Mouse (Mus musculus) lung, embryonic 16.5 days (tissue): Measurements from ENCODE around the gene Cpn1. TPM values are rescaled to one million over a fixed set of nuclear protein-coding genes. Genes with fewer than 3 reads are reported as not detected.

ENCODE experiments used
- ATAC-seq: fragments of 200-750 bp; cut with Nextera tagmentation; 2 replicates; pipeline ENCODE4 v1.8.0; 2017; ENCODE audit warnings: low read depth, mild to moderate bottlenecking, moderate library complexity
- H3K27ac ChIP-seq: fragments of 300-500 bp; sonication (generic); 2 replicates; pipeline ENCODE4 v1.5.1; 2014; ENCODE audit warnings: mild to moderate bottlenecking, control low read depth, low read length
- H3K27me3 ChIP-seq: fragments of 300-500 bp; sonication (generic); 2 replicates; pipeline ENCODE4 v1.6.1; 2014; ENCODE audit warnings: low read depth, low read length, mixed read lengths; ENCODE audit not compliant: control insufficient read depth, insufficient read depth
- H3K36me3 ChIP-seq: fragments of 300-500 bp; sonication (generic); 2 replicates; pipeline ENCODE4 v1.6.1; 2014; ENCODE audit warnings: low read length; ENCODE audit not compliant: control insufficient read depth, insufficient read depth
- H3K4me1 ChIP-seq: fragments of 300-500 bp; sonication (generic); replicated peaks from 2 replicates; pipeline ENCODE4 v1.6.1; 2014; ENCODE audit warnings: low read length, mixed read lengths; ENCODE audit not compliant: control insufficient read depth, insufficient read depth
- H3K4me2 ChIP-seq: fragments of 300-500 bp; sonication (generic); 2 replicates; pipeline ENCODE4 v1.6.1; 2014; ENCODE audit warnings: low read depth, low read length, control low read depth
- H3K4me3 ChIP-seq: fragments of 300-500 bp; sonication (generic); 2 replicates; pipeline ENCODE4 v1.5.1; 2014; ENCODE audit warnings: mild to moderate bottlenecking, low read length, control low read depth
- H3K9ac ChIP-seq: fragments of 300-500 bp; sonication (generic); 2 replicates; pipeline ENCODE4 v1.6.1; 2014; ENCODE audit warnings: low read length, control low read depth
- H3K9me3 ChIP-seq: fragments of 300-500 bp; sonication (generic); 2 replicates; pipeline ENCODE4 v1.6.1; 2016; ENCODE audit warnings: low read length; ENCODE audit not compliant: control insufficient read depth
- WGBS: fragments of 180-500 bp; shearing (Covaris S2); extraction: QIAGEN DNeasy Blood & Tissue Kit; methylation state at CpG from one replicate; pipeline ENCODE4 v1.1.7; 2014; 5-methylcytosine and 5-hydroxymethylcytosine counted together
- polyA plus RNA-seq: library from polyadenylated mRNA; unstranded; fragments of >200 nt; fragmentation: Nextera tagmentation; extraction: Ambion mirVana; gene quantifications from 2 replicates; pipeline ENCODE4 v1.2.1, GENCODE M21; 2015

Gene Cpn1
- polyA plus RNA-seq, 1 experiment from 2014 or later = 4.9 TPM

DNA sequence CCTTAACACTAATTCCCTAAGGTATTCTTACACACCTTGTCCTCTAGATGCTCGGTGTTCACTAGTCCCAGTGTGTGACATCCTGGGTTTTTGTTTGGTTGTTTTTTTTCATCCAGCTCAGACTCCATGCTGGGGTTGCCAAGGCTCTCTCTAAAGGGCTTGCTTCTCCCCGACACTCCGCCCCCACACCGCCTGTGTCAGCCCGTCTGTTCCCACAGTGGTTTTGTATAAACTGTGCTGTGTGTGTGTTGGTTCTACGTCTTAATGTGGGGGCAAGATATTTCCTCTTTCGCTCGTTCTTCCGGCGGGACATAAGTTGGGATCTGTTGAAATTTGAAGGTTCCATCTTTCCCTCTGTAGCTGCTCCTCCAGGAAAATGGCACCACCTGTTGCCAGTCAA, 11.7 kb upstream of the Cpn1 start:
- Histone ChIP-seq H3K4me3 (no peak overlapping the region), H3K9ac (no peak overlapping the region), H3K27ac (no peak overlapping the region), H3K4me2 (no peak overlapping the region), H3K4me1 (no peaks in the 10 kb centered on the region), H3K9me3 (no peaks in the 10 kb centered on the region), H3K36me3 (no peaks in the 10 kb centered on the region), H3K27me3 (no peaks in the 10 kb centered on the region)
- ATAC-seq = no peak
- 66% methylated on average over 10 of the region's 10 CpGs for WGBS

DNA sequence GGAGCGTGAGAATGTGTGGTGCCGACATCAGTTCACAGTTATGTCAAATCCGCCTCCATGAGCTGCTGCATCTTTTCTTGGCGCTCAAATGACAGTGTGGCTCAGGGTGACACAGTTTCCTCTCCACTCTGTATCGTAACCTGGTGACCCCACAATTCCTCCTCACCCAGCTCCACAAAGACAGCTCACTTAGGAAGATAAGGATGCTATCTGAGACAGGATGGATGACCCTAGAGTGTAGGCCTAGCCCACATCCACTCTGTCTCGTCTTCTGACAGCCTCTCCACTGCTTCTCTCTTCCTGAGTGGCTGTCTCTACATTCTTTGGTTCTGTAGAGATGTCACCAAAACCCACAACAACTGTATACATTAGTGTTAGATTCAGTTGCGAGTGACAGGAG, 9.1 kb upstream of the Cpn1 start:
- H3K4me2 ChIP-seq = no peak overlapping the region

GRCm38 (mm10) chr19:43992464-43992863, 6.1 kb upstream of the Cpn1 start:
- H3K27ac ChIP-seq = no peak overlapping the region
- H3K4me1 ChIP-seq = no peaks in the 10 kb centered on the region
- no peaks in the 10 kb centered on the region for H3K9me3 ChIP-seq
- H3K27me3 ChIP-seq = no peaks in the 10 kb centered on the region
- no peak for ATAC-seq
- no peaks in the 10 kb centered on the region for H3K36me3 ChIP-seq
- 60% methylated on average over 4 of the region's 4 CpGs for WGBS
- H3K4me3 ChIP-seq = no peak overlapping the region
- H3K9ac ChIP-seq = no peak overlapping the region
- H3K4me2 ChIP-seq = no peak overlapping the region

More for the DNA sequence above, 9.1 kb upstream of the Cpn1 start:
- ATAC-seq = peak; percentile 15; the same call in 1 of the 2 replicates
- Histone ChIP-seq H3K4me3 (no peak overlapping the region), H3K9ac (no peak overlapping the region), H3K36me3 (no peaks in the 10 kb centered on the region), H3K27me3 (no peaks in the 10 kb centered on the region), H3K27ac (no peak overlapping the region), H3K4me1 (no peaks in the 10 kb centered on the region), H3K9me3 (no peaks in the 10 kb centered on the region)
- 36% methylated on average over 7 of the region's 7 CpGs for WGBS

GRCm38 (mm10) chr19:43990362-43990761, 4.0 kb upstream of the Cpn1 start:
- H3K9ac ChIP-seq = no peak overlapping the region
- no peaks in the 10 kb centered on the region for H3K4me1 ChIP-seq
- no peak for ATAC-seq
- H3K4me2 ChIP-seq = no peak overlapping the region
- H3K4me3 ChIP-seq = no peak overlapping the region
- 82% methylated on average over 8 of the region's 8 CpGs for WGBS
- H3K27me3 ChIP-seq = no peaks in the 10 kb centered on the region
- no peaks in the 10 kb centered on the region for H3K9me3 ChIP-seq
- no peak overlapping the region for H3K27ac ChIP-seq
- no peaks in the 10 kb centered on the region for H3K36me3 ChIP-seq

GRCm38 (mm10) chr19:43981992-43982391, 4.4 kb downstream of the Cpn1 start:
- Histone ChIP-seq H3K4me1 (no peaks in the 10 kb centered on the region), H3K9ac (no peak overlapping the region), H3K27me3 (no peaks in the 10 kb centered on the region), H3K4me3 (no peak overlapping the region), H3K4me2 (no peak overlapping the region), H3K9me3 (no peaks in the 10 kb centered on the region), H3K27ac (no peak overlapping the region), H3K36me3 (no peaks in the 10 kb centered on the region)
- 79% methylated on average over 5 of the region's 5 CpGs for WGBS
- no peak for ATAC-seq

- Histone ChIP-seq H3K27ac (no peak overlapping the region), H3K27me3 (no peaks in the 10 kb centered on the region), H3K4me3 (no peak overlapping the region), H3K36me3 (no peaks in the 10 kb centered on the region), H3K9ac (no peak overlapping the region), H3K4me2 (no peak overlapping the region), H3K9me3 (no peaks in the 10 kb centered on the region), H3K4me1 (no peaks in the 10 kb centered on the region)
- 87% methylated on average over 17 of the region's 17 CpGs for WGBS
- ATAC-seq = no peak
Measured at GRCm38 (mm10) chr19:43980711-43981110, 5.6 kb downstream of the Cpn1 start.

DNA sequence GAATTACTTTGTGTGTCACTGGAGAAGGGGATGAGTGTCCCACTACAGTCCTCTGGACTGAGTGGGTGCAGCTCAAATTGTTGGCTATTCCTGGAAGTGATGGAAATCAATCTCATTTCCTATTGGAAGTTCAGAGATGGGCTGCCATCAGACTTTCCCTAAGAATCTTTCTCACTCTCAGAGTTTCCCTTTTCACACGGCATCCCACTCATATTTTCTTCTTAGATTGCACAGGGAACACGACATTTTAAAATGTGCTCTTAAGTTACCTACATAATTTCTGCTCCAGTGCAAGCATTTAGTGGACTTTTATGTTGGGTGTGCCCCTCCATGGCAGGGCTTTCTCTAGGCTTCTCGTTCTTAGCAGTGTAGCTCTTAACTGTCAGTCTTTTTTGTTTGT, 8.6 kb downstream of the Cpn1 start:
- Histone ChIP-seq H3K36me3 (no peaks in the 10 kb centered on the region), H3K27ac (no peak overlapping the region), H3K9me3 (no peaks in the 10 kb centered on the region), H3K9ac (no peak overlapping the region), H3K4me2 (no peak overlapping the region), H3K4me3 (no peak overlapping the region), H3K27me3 (no peaks in the 10 kb centered on the region), H3K4me1 (no peaks in the 10 kb centered on the region)
- no peak for ATAC-seq
- WGBS = 71% methylated on average over 3 of the region's 3 CpGs

DNA sequence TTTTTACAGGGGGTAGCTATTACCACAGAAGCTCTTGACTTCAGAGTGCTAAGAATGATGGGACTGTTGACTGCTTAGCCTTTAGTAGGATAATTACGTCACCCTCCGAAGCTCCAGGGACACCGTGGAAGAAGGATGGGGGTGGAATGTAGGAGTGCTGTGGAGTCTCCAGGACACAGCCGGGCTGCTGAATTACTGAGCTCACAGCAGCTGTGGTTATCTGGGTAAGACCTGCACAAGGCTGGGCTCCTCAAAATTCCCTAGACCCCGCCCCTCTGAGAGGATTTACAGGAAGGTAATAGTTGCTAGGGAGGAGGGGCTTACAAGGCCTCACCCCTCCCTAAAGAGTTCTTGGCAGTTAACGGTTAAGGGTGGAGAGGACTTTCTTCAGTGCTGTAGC, 9.7 kb downstream of the Cpn1 start:
- no peaks in the 10 kb centered on the region for H3K27me3 ChIP-seq
- 0 out of 2 replicates have a peak, but pooled peaks have one; percentile 31 for ATAC-seq
- no peaks in the 10 kb centered on the region for H3K4me1 ChIP-seq
- 48% methylated on average over 6 of the region's 6 CpGs for WGBS
- H3K4me3 ChIP-seq = no peak overlapping the region
- H3K4me2 ChIP-seq = no peak overlapping the region
- no peaks in the 10 kb centered on the region for H3K9me3 ChIP-seq
- no peak overlapping the region for H3K9ac ChIP-seq
- H3K27ac ChIP-seq = no peak overlapping the region
- H3K36me3 ChIP-seq = no peaks in the 10 kb centered on the region

GRCm38 (mm10) chr19:43974221-43974620, 12.1 kb downstream of the Cpn1 start:
- Histone ChIP-seq H3K4me2 (no peak overlapping the region), H3K9ac (no peak overlapping the region), H3K27me3 (no peaks in the 10 kb centered on the region), H3K36me3 (no peaks in the 10 kb centered on the region), H3K9me3 (no peaks in the 10 kb centered on the region), H3K4me1 (no peaks in the 10 kb centered on the region), H3K27ac (no peak overlapping the region), H3K4me3 (no peak overlapping the region)
- 87% methylated on average over 6 of the region's 6 CpGs for WGBS
- no peak for ATAC-seq

GRCm38 (mm10) chr19:43973711-43974110, 12.6 kb downstream of the Cpn1 start:
- no peak overlapping the region for H3K4me3 ChIP-seq
- H3K27me3 ChIP-seq = no peaks in the 10 kb centered on the region
- no peak overlapping the region for H3K9ac ChIP-seq
- no peaks in the 10 kb centered on the region for H3K9me3 ChIP-seq
- ATAC-seq = no peak
- 71% methylated on average over 9 of the region's 9 CpGs for WGBS
- H3K4me1 ChIP-seq = no peaks in the 10 kb centered on the region
- H3K36me3 ChIP-seq = no peaks in the 10 kb centered on the region
- no peak overlapping the region for H3K27ac ChIP-seq
- no peak overlapping the region for H3K4me2 ChIP-seq
